Mouse (Mus musculus): Measurements from ENCODE around the gene Mfsd7a. TPM values are rescaled to one million over a fixed set of nuclear protein-coding genes. Genes with fewer than 3 reads are reported as not detected.
"Not testable (repeated sequence)": the region's sequence is repeated elsewhere in the genome, so short reads cannot be mapped to it uniquely, and the experiment has no call there.

Gene Mfsd7a
- 17.1 TPM for polyA plus RNA-seq (2012; fragmentation: generic; extraction: Trizol)

- H3K79me2 ChIP-seq (ENCODE audit: control insufficient read depth, insufficient read depth): no peaks in the 10 kb centered on the region
- no peaks in the 10 kb centered on the region for H3K36me3 ChIP-seq (ENCODE audit: control insufficient read depth, insufficient read depth)
- peak within 1 kb of the TSS; percentile 31 for H3K4me3 ChIP-seq
- no peaks in the 10 kb centered on the region for H3K27me3 ChIP-seq (ENCODE audit: control insufficient read depth, insufficient read depth, insufficient read length)
- peak within 1 kb of the TSS; percentile 79 for H3K4me2 ChIP-seq (ENCODE audit: low read depth)
- no peak for TF ChIP-seq CEBPB (IDR thresholded peaks at IDR 0.05; ENCODE audit: insufficient read depth, poor library complexity, severe bottlenecking)
- TF ChIP-seq MYOD1 (IDR thresholded peaks at IDR 0.05; ENCODE audit: control insufficient read depth in 1 of 3, insufficient read length in 2 of 3, low read depth in 2 of 3): no peak
- peak; percentile 72 for TF ChIP-seq POLR2AphosphoS2 (IDR thresholded peaks at IDR 0.05; ENCODE audit: insufficient read length, low read depth)
- TF ChIP-seq SRF (IDR thresholded peaks at IDR 0.05; ENCODE audit: control insufficient read depth, insufficient read length, low read depth): no peak
- TF ChIP-seq TCF3 (IDR thresholded peaks at IDR 0.05; ENCODE audit: insufficient read length, low read depth): no peak
- TF ChIP-seq E2F4 (IDR thresholded peaks at IDR 0.05; ENCODE audit: insufficient read depth): no peak
- TF ChIP-seq MYOG (IDR thresholded peaks at IDR 0.05; ENCODE audit: control insufficient read depth in 1 of 3, insufficient read depth in 1 of 3, insufficient read length in 2 of 3, low read depth in 2 of 3): peak in 1 of 3 experiments; percentile 36
- peak; percentile 75 for TF ChIP-seq POLR2A (IDR thresholded peaks at IDR 0.05; ENCODE audit: insufficient read length, low read depth)
- TF ChIP-seq TCF12 (IDR thresholded peaks at IDR 0.05; ENCODE audit: insufficient read depth, poor library complexity, severe bottlenecking): no peak
- TF ChIP-seq REST (IDR thresholded peaks at IDR 0.05; ENCODE audit: insufficient read depth, insufficient read length): no peak
- no peak for TF ChIP-seq USF1 (IDR thresholded peaks at IDR 0.05; ENCODE audit: low read depth)
- no peak within 1 kb of the TSS for H3ac ChIP-seq (ENCODE audit: control insufficient read depth, insufficient read length)
Observed at GRCm38 (mm10) chr5:108448785-108449668, at the start of gene Mfsd7a. TSS of gene Mfsd7a (minus strand) at chr5:108448891.

GRCm38 (mm10) chr5:108486148-108486547 lies 37.5 kb upstream of the Mfsd7a start:
- not testable (repeated sequence) for H3K4me2 ChIP-seq (ENCODE audit: low read depth); H3K27me3 ChIP-seq (ENCODE audit: control insufficient read depth, insufficient read depth, insufficient read length); H3K4me3 ChIP-seq; H3ac ChIP-seq (ENCODE audit: control insufficient read depth, insufficient read length)
- Histone ChIP-seq H3K36me3 (ENCODE audit: control insufficient read depth, insufficient read depth) (peaks cover 34% of the 10 kb centered on the region), H3K79me2 (ENCODE audit: control insufficient read depth, insufficient read depth) (peaks cover 11% of the 10 kb centered on the region)

- TF ChIP-seq USF1 (IDR thresholded peaks at IDR 0.05; ENCODE audit: low read depth) (no peak), POLR2AphosphoS2 (IDR thresholded peaks at IDR 0.05; ENCODE audit: insufficient read length, low read depth) (no peak), SRF (IDR thresholded peaks at IDR 0.05; ENCODE audit: control insufficient read depth, insufficient read length, low read depth) (no peak), TCF12 (IDR thresholded peaks at IDR 0.05; ENCODE audit: insufficient read depth, poor library complexity, severe bottlenecking) (no peak), E2F4 (IDR thresholded peaks at IDR 0.05; ENCODE audit: insufficient read depth) (no peak), REST (IDR thresholded peaks at IDR 0.05; ENCODE audit: insufficient read depth, insufficient read length) (no peak), TCF3 (IDR thresholded peaks at IDR 0.05; ENCODE audit: insufficient read length, low read depth) (no peak), MYOD1 (IDR thresholded peaks at IDR 0.05; ENCODE audit: control insufficient read depth in 1 of 3, insufficient read length in 2 of 3, low read depth in 2 of 3) (no peak), CEBPB (IDR thresholded peaks at IDR 0.05; ENCODE audit: insufficient read depth, poor library complexity, severe bottlenecking) (no peak), MYOG (IDR thresholded peaks at IDR 0.05; ENCODE audit: control insufficient read depth in 1 of 3, insufficient read depth in 1 of 3, insufficient read length in 2 of 3, low read depth in 2 of 3) (no peak), POLR2A (IDR thresholded peaks at IDR 0.05; ENCODE audit: insufficient read length, low read depth) (no peak)
- no peak overlapping the region for H3K4me2 ChIP-seq (ENCODE audit: low read depth)
- H3ac ChIP-seq (ENCODE audit: control insufficient read depth, insufficient read length): no peak overlapping the region
- H3K4me3 ChIP-seq: no peak overlapping the region
- no peaks in the 10 kb centered on the region for H3K27me3 ChIP-seq (ENCODE audit: control insufficient read depth, insufficient read depth, insufficient read length)
- peaks cover 34% of the 10 kb centered on the region for H3K36me3 ChIP-seq (ENCODE audit: control insufficient read depth, insufficient read depth)
- H3K79me2 ChIP-seq (ENCODE audit: control insufficient read depth, insufficient read depth): peaks cover 20% of the 10 kb centered on the region
Observed at GRCm38 (mm10) chr5:108485239-108485638, 36.5 kb upstream of the Mfsd7a start.

GRCm38 (mm10) chr5:108483006-108483405 lies 34.3 kb upstream of the Mfsd7a start:
- Histone ChIP-seq H3K27me3 (ENCODE audit: control insufficient read depth, insufficient read depth, insufficient read length) (no peaks in the 10 kb centered on the region), H3K4me2 (ENCODE audit: low read depth) (no peak overlapping the region), H3ac (ENCODE audit: control insufficient read depth, insufficient read length) (no peak overlapping the region), H3K36me3 (ENCODE audit: control insufficient read depth, insufficient read depth) (peaks cover 16% of the 10 kb centered on the region), H3K4me3 (no peak overlapping the region), H3K79me2 (ENCODE audit: control insufficient read depth, insufficient read depth) (peaks cover 35% of the 10 kb centered on the region)
- no peak for TF ChIP-seq CEBPB (IDR thresholded peaks at IDR 0.05; ENCODE audit: insufficient read depth, poor library complexity, severe bottlenecking)
- TF ChIP-seq E2F4 (IDR thresholded peaks at IDR 0.05; ENCODE audit: insufficient read depth): no peak
- TF ChIP-seq TCF12 (IDR thresholded peaks at IDR 0.05; ENCODE audit: insufficient read depth, poor library complexity, severe bottlenecking): no peak
- TF ChIP-seq REST (IDR thresholded peaks at IDR 0.05; ENCODE audit: insufficient read depth, insufficient read length): no peak
- no peak for TF ChIP-seq POLR2AphosphoS2 (IDR thresholded peaks at IDR 0.05; ENCODE audit: insufficient read length, low read depth)

GRCm38 (mm10) chr5:108475977-108476376 lies 27.3 kb upstream of the Mfsd7a start:
- H3K4me2 ChIP-seq (ENCODE audit: low read depth): no peak overlapping the region
- H3ac ChIP-seq (ENCODE audit: control insufficient read depth, insufficient read length): no peak overlapping the region
- peaks cover 27% of the 10 kb centered on the region for H3K79me2 ChIP-seq (ENCODE audit: control insufficient read depth, insufficient read depth)
- H3K4me3 ChIP-seq: no peak overlapping the region
- TF ChIP-seq TCF12 (IDR thresholded peaks at IDR 0.05; ENCODE audit: insufficient read depth, poor library complexity, severe bottlenecking) (no peak), SRF (IDR thresholded peaks at IDR 0.05; ENCODE audit: control insufficient read depth, insufficient read length, low read depth) (no peak), CEBPB (IDR thresholded peaks at IDR 0.05; ENCODE audit: insufficient read depth, poor library complexity, severe bottlenecking) (no peak), MYOD1 (IDR thresholded peaks at IDR 0.05; ENCODE audit: control insufficient read depth in 1 of 3, insufficient read length in 2 of 3, low read depth in 2 of 3) (no peak), USF1 (IDR thresholded peaks at IDR 0.05; ENCODE audit: low read depth) (no peak), E2F4 (IDR thresholded peaks at IDR 0.05; ENCODE audit: insufficient read depth) (no peak), POLR2A (IDR thresholded peaks at IDR 0.05; ENCODE audit: insufficient read length, low read depth) (no peak), TCF3 (IDR thresholded peaks at IDR 0.05; ENCODE audit: insufficient read length, low read depth) (no peak), REST (IDR thresholded peaks at IDR 0.05; ENCODE audit: insufficient read depth, insufficient read length) (no peak), MYOG (IDR thresholded peaks at IDR 0.05; ENCODE audit: control insufficient read depth in 1 of 3, insufficient read depth in 1 of 3, insufficient read length in 2 of 3, low read depth in 2 of 3) (no peak), POLR2AphosphoS2 (IDR thresholded peaks at IDR 0.05; ENCODE audit: insufficient read length, low read depth) (no peak), MAX (IDR thresholded peaks at IDR 0.05; ENCODE audit: low read depth) (no peak)
- H3K36me3 ChIP-seq (ENCODE audit: control insufficient read depth, insufficient read depth): peaks cover 56% of the 10 kb centered on the region
- H3K27me3 ChIP-seq (ENCODE audit: control insufficient read depth, insufficient read depth, insufficient read length): no peaks in the 10 kb centered on the region
